Mouse (Mus musculus) G1E (cell line): Measurements from ENCODE around the gene Atxn7l1. TPM values are rescaled to one million over a fixed set of nuclear protein-coding genes. Genes with fewer than 3 reads are reported as not detected.

ENCODE experiments used
- ATAC-seq: 2 replicates; pipeline ENCODE4 v1.8.0; 2016; ENCODE audit warnings: mild to moderate bottlenecking; ENCODE audit not compliant: insufficient number of reproducible peaks, poor library complexity, low FRiP score, severe bottlenecking; ENCODE audit errors: extremely low read depth
- DNase-seq: peaks from one replicate; pipeline ENCODE4 v3.0.0; 2012; ENCODE audit warnings: low spot score
- H3K27me3 ChIP-seq: 2 replicates; pipeline ENCODE4 v1.6.1; 2012; ENCODE audit warnings: mild to moderate bottlenecking, low read length, inconsistent platforms; ENCODE audit not compliant: insufficient read depth
- H3K36me3 ChIP-seq: replicated peaks from 2 replicates; pipeline ENCODE3; 2012; ENCODE audit warnings: mild to moderate bottlenecking, inconsistent platforms
- H3K4me1 ChIP-seq: 2 replicates; pipeline ENCODE4 v1.6.1; 2012; ENCODE audit warnings: low read depth, low read length, inconsistent platforms, mixed read lengths; ENCODE audit not compliant: insufficient read depth
- H3K4me3 ChIP-seq: 2 replicates; pipeline ENCODE4 v1.5.1; 2012; ENCODE audit warnings: low read depth, mild to moderate bottlenecking, inconsistent platforms, low read length, moderate library complexity, mixed read lengths
- H3K9me3 ChIP-seq: replicated peaks from 2 replicates; pipeline ENCODE4 v1.6.1; 2012; ENCODE audit warnings: inconsistent platforms
- CTCF ChIP-seq: IDR thresholded peaks from 2 replicates; pipeline ENCODE4 v1.5.1; 2012; ENCODE audit warnings: low read depth, low read length, inconsistent platforms, mixed read lengths
- GATA1 ChIP-seq: IDR thresholded peaks from 2 replicates; pipeline ENCODE4 v1.6.1; 2012; ENCODE audit warnings: borderline replicate concordance, low read length, inconsistent platforms, mixed read lengths
- GATA2 ChIP-seq: IDR thresholded peaks from 2 replicates; pipeline ENCODE4 v1.6.1; 2012; ENCODE audit warnings: low read depth, low read length, inconsistent platforms, borderline replicate concordance
- POLR2AphosphoS5 ChIP-seq: IDR thresholded peaks from 2 replicates; pipeline ENCODE4 v1.6.1; 2012; ENCODE audit warnings: low read depth, low read length, inconsistent platforms; ENCODE audit not compliant: insufficient replicate concordance
- TAL1 ChIP-seq: conservative IDR thresholded peaks from 2 replicates; pipeline ENCODE4 v1.6.1; 2012; ENCODE audit warnings: low read depth, low read length, inconsistent platforms, mixed read lengths
- polyA plus RNA-seq: library from polyadenylated mRNA; stranded (reverse); fragments of >175 nt; gene quantifications from 2 replicates; pipeline ENCODE4 v1.2.3, GENCODE M21; 2012
- total RNA-seq, 2 experiments: library from RNA; stranded (forward) in 1 of 2; stranded (reverse) in 1 of 2; fragments of 200-1000 nt in 1 of 2; fragments of >200 nt in 1 of 2; fragmentation: Nextera tagmentation in 1 of 2; gene quantifications; 2 replicates each; pipeline ENCODE4 v1.2.3; 2014 to 2017

The Atxn7l1 gene
- total and polyA plus RNA-seq, 3 experiments: 51.0 to 282 (median 56.6) TPM

GRCm38 (mm10) chr12:33210856-33211255, 63.4 kb downstream of the Atxn7l1 start:
- Histone ChIP-seq H3K27me3 (no peaks in the 10 kb centered on the region), H3K4me3 (no peak overlapping the region), H3K4me1 (peaks cover 19% of the 10 kb centered on the region), H3K36me3 (peaks cover 44% of the 10 kb centered on the region), H3K9me3 (no peaks in the 10 kb centered on the region)
- TF ChIP-seq GATA1 (no peak), GATA2 (no peak), POLR2AphosphoS5 (no peak), TAL1 (no peak), CTCF (no peak)
- DNase-seq (no peak), ATAC-seq (peak; percentile 55; the same call in 1 of the 2 replicates)

DNA sequence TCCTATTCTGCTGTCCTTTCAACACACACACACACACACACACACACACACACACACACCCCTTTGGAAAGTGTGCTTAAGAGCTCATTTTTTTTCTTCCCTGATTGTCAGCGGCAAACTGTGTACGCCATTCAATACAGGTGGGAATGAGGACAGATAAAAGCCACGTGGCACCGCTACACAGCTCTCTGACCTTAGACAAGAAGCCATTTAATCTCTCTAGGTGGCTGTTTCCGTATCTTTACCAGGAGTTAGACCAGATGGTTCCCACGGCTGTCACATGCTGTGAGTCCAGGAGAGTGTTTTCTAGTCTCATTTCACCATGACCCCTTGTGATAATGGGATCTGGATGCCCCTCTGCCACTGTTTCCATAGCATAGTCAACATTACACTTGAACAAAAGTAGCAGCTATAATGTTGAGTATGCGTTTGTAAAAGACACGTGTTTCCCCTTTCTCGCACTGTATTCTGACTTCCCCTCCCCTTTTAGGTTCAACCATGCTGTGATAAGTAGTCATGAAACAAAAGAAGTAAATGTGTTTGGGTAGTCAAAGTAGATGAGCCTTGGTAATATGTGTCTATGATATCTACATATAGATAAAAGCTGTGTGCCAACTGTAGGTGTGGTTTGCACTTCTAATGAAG, 70.8 kb downstream of the Atxn7l1 start:
- H3K9me3 ChIP-seq: no peaks in the 10 kb centered on the region
- no peaks in the 10 kb centered on the region for H3K27me3 ChIP-seq
- ATAC-seq: no peak
- no peak for TF ChIP-seq TAL1
- no peak for TF ChIP-seq POLR2AphosphoS5
- no peak for TF ChIP-seq GATA2
- no peak for TF ChIP-seq CTCF
- no peak for TF ChIP-seq GATA1
- DNase-seq: no peak
- H3K36me3 ChIP-seq: peaks cover 58% of the 10 kb centered on the region
- H3K4me3 ChIP-seq: no peak overlapping the region
- peaks cover 63% of the 10 kb centered on the region for H3K4me1 ChIP-seq

GRCm38 (mm10) chr12:33219436-33219835, 71.9 kb downstream of the Atxn7l1 start:
- TF ChIP-seq GATA2: no peak
- Histone ChIP-seq H3K36me3 (peaks cover 60% of the 10 kb centered on the region), H3K9me3 (no peaks in the 10 kb centered on the region), H3K27me3 (0 out of 2 replicates have a peak, but pooled peaks cover 4% of the 10 kb centered on the region), H3K4me3 (no peak overlapping the region), H3K4me1 (peaks cover 66% of the 10 kb centered on the region)
- ATAC-seq (no peak), DNase-seq (no peak)

- Histone ChIP-seq H3K4me3 (peak overlapping the region; percentile 53; the same call in 1 of the 2 replicates), H3K27me3 (0 out of 2 replicates have a peak, but pooled peaks cover 4% of the 10 kb centered on the region), H3K36me3 (peaks cover 59% of the 10 kb centered on the region), H3K4me1 (peaks cover 68% of the 10 kb centered on the region), H3K9me3 (no peaks in the 10 kb centered on the region)
- ATAC-seq (no peak), DNase-seq (no peak)
- TF ChIP-seq GATA1: no peak
- TF ChIP-seq CTCF: no peak
- no peak for TF ChIP-seq TAL1
- TF ChIP-seq GATA2: no peak
- no peak for TF ChIP-seq POLR2AphosphoS5
Observed at GRCm38 (mm10) chr12:33220081-33220480, 72.6 kb downstream of the Atxn7l1 start.

- H3K4me1 ChIP-seq: peaks cover 73% of the 10 kb centered on the region
- H3K4me3 ChIP-seq: peak overlapping the region; percentile 53; the same call in 1 of the 2 replicates
- H3K9me3 ChIP-seq: no peaks in the 10 kb centered on the region
- DNase-seq (peak; percentile 82), ATAC-seq (peak; percentile 85)
- TF ChIP-seq TAL1: peak; percentile 80
- no peak for TF ChIP-seq GATA1
- no peak for TF ChIP-seq CTCF
- no peak for TF ChIP-seq GATA2
- H3K27me3 ChIP-seq: 0 out of 2 replicates have a peak, but pooled peaks cover 4% of the 10 kb centered on the region
- H3K36me3 ChIP-seq: peaks cover 60% of the 10 kb centered on the region
Observed at GRCm38 (mm10) chr12:33220509-33221051, 73.1 kb downstream of the Atxn7l1 start.

- H3K4me1 ChIP-seq: peaks cover 78% of the 10 kb centered on the region
- DNase-seq (no peak), ATAC-seq (no peak)
- H3K9me3 ChIP-seq: no peaks in the 10 kb centered on the region
- no peak overlapping the region for H3K4me3 ChIP-seq
- H3K36me3 ChIP-seq: peaks cover 53% of the 10 kb centered on the region
- TF ChIP-seq CTCF: no peak
- H3K27me3 ChIP-seq: peaks cover 4% of the 10 kb centered on the region; the same call in 1 of the 2 replicates
Observed at GRCm38 (mm10) chr12:33222187-33222586, 74.7 kb downstream of the Atxn7l1 start.

GRCm38 (mm10) chr12:33225117-33225541, 77.6 kb downstream of the Atxn7l1 start:
- ATAC-seq (no peak), DNase-seq (no peak)
- H3K4me3 ChIP-seq: no peak overlapping the region
- peaks cover 30% of the 10 kb centered on the region for H3K36me3 ChIP-seq
- peaks cover 4% of the 10 kb centered on the region; the same call in 1 of the 2 replicates for H3K27me3 ChIP-seq
- H3K4me1 ChIP-seq: peaks cover 54% of the 10 kb centered on the region
- no peaks in the 10 kb centered on the region for H3K9me3 ChIP-seq
- TF ChIP-seq TAL1: no peak
- no peak for TF ChIP-seq CTCF
- no peak for TF ChIP-seq POLR2AphosphoS5
- no peak for TF ChIP-seq GATA1
- no peak for TF ChIP-seq GATA2
